Mouse (Mus musculus) cerebellum, adult 11 months (tissue): ENCODE data around the gene Gm16434.
"Not testable (repeated sequence)": the region's sequence is repeated elsewhere in the genome, so short reads cannot be mapped to it uniquely, and the experiment has no call there.

Experiments
- DNase-seq: peaks from one replicate; pipeline ENCODE4 v3.0.0; 2022

Gene Gm16434

DNA sequence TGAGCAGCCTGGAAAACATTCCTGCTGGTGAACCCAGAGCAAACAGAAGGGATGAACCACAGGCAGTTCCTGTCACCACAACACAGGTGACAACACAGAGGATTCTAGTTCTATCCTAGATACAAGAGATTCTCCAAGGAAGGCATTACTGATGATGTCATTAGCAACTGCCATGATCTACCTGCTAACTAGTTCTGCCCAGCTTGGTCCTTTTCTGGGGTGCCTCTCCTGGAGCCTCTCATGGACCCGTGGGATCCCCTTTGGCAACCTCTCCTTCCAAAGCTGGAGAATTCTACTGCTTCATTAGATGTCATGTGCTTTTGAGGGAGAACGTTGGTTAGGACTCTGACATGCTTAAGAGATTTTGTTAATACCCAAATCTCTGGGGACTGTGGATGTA is at the start of gene Gm16434:
Gene Gm16434 (minus strand): TSS at position 101 of the 400 bp plus-strand sequence.
- DNase-seq, result not testable (repeated sequence)

DNA sequence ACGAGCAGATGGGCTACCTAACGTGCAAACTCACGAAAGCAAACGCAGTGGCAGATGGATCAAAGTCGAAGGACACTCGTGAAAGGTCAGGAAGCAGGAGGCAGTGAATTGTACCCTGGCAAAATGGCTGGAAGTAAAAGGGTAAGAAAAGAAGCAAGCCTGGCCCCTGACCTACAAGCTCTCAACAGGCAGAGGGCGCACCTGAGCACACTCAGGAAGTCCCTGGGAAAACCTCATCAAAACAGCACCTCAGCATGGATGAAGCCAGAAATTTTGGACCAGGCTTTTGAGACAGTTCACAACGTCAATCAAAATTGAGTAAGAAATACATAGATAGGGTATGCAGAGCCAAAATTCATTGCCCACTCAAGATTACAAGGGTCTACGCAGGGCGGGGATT is 49.2 kb upstream of the Gm16434 start:
- not testable (repeated sequence) for DNase-seq

DNA sequence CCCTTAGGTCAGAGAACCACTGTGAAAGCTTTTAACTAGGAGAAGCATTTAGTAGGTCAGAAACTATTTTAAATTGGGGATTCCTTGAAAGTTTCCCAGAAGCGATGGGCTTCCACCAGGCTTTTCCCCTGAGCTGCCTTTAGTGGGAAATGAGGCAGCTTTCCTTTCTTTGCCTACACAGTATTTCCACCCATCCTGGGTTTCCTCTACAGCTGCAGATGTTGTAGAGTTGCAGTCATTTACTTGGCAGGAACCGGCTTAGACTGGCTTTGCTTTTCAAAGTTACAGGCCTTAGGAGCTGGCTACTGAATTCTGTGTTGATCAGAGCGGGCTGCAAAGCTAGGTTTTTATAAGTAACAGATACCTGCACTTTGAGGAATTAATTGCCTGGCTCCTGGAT is 5.7 kb upstream of the Gm16434 start:
- DNase-seq, result not testable (repeated sequence)

DNA sequence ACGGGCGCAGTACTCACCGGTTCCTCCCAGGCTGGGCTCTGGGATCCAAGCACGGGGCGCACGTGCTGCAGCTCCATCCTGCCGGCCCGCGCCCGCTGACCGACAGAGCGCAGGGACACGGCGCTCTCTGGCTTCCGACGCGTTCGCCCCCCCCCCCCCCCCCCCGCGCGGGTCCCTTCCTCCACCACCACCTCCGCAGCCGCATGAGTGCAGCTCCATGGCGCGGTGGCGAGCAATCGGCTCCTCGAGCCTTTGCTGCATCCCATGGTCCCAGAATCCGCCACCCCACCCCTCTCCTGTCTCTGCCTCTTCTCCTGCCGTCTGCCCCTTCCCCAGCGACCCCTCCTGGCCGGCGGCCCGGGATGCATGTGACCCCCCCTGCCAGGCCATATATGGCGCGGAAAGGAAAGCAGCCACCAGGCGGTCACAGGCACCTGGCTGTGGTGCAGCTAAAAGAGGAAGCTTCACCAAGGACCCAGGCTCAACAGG is 19.8 kb downstream of the Gm16434 start, which contains the start of gene Gm3512:
Gene Gm3512 (minus strand): TSS at position 51 of the 489 bp plus-strand sequence.
- not testable (repeated sequence) for DNase-seq
